Mouse (Mus musculus) erythroblast, embryonic 14.5 days (primary cell): ENCODE measurements around the gene Psmd11.

Experiments used
- GATA1 ChIP-seq: IDR thresholded peaks from 2 replicates; pipeline ENCODE4 v1.6.1; 2012; ENCODE audit warnings: low read length, inconsistent platforms, mixed read lengths
- TAL1 ChIP-seq: IDR thresholded peaks from 3 replicates; pipeline ENCODE4 v1.6.1; 2012; ENCODE audit warnings: low read length, inconsistent platforms, mixed read lengths

DNA sequence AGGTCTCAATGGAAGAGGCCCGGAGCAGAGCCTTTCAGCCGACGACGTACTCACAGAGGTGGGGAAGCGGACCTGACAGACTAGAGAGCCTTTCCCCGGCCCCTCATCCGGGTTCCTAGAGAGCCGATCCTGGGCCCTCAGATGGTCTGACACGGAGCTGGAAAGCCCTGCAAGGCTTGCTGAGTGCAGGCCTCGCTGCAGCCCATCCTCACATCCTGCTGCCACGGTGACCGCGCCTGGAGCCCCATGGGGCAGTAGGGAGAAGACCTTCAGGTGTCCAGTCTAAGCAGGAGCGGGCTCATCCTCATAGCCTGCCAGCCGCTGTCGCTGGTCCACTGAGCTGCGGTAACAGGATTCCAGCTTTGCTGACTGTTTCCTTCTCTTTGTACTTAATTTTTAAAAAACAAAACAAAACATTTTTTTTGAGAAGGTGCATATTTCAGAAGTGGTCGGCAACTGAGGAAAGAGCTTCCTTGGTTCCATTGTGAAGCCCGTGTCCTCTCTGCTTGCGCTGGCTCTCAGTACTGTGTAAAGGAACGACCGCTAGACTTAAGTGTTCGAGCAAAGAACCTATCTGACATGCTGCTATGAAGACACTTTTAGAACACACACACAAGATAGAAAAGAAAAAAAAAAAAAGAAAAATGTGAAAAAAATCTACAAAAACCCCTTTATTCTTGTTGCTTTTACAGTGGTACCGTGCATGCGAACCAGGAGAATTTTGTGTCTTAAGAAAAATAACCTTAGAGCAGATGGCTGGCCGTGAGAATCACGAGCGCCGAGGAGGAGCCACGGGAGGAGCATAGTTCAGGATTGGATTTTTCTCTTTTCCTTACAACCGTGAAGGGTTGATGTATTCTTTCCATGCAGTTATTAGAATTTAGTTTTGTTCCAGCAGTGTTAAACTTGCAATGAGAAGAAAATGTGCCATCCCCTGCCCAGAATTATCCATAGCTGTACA is 51.8 kb downstream of the Psmd11 start:
- TF ChIP-seq GATA1, result no peak
- no peak for TF ChIP-seq TAL1
